Mouse (Mus musculus) hindbrain, embryonic 16.5 days (tissue): ENCODE measurements around the gene Trmt5. TPM values are rescaled to one million over a fixed set of nuclear protein-coding genes. Genes with fewer than 3 reads are reported as not detected.
A peak's percentile ranks its signal among the peaks of the same experiment; 100 is the strongest.

Experiments
- ATAC-seq: fragments of 200-750 bp; cut with Nextera tagmentation; 2 replicates; pipeline ENCODE4 v1.8.0; 2017; ENCODE audit warnings: moderate TSS enrichment, moderate library complexity
- H3K27ac ChIP-seq: fragments of 300-500 bp; sonication (generic); 2 replicates; pipeline ENCODE4 v1.5.1; 2014; ENCODE audit warnings: low read depth, mild to moderate bottlenecking, control low read depth, low read length, moderate library complexity
- H3K27me3 ChIP-seq: fragments of 300-500 bp; sonication (generic); replicated peaks from 2 replicates; pipeline ENCODE4 v1.6.1; 2014; ENCODE audit warnings: low read length; ENCODE audit not compliant: control insufficient read depth, insufficient read depth
- H3K36me3 ChIP-seq: fragments of 300-500 bp; sonication (generic); 2 replicates; pipeline ENCODE4 v1.6.1; 2014; ENCODE audit warnings: mild to moderate bottlenecking, low read length, moderate library complexity, mixed read lengths; ENCODE audit not compliant: control insufficient read depth, insufficient read depth
- H3K4me1 ChIP-seq: fragments of 300-500 bp; sonication (generic); 2 replicates; pipeline ENCODE4 v1.6.1; 2014; ENCODE audit warnings: low read depth, low read length; ENCODE audit not compliant: control insufficient read depth, insufficient read depth
- H3K4me2 ChIP-seq: fragments of 300-500 bp; sonication (generic); 2 replicates; pipeline ENCODE4 v1.6.1; 2014; ENCODE audit warnings: mild to moderate bottlenecking, low read length, control low read depth, moderate library complexity
- H3K4me3 ChIP-seq: fragments of 300-500 bp; sonication (generic); 2 replicates; pipeline ENCODE4 v1.5.1; 2014; ENCODE audit warnings: mild to moderate bottlenecking, low read length, control low read depth, moderate library complexity
- H3K9ac ChIP-seq: fragments of 300-500 bp; sonication (generic); 2 replicates; pipeline ENCODE4 v1.6.1; 2014; ENCODE audit warnings: low read depth, mild to moderate bottlenecking, control low read depth, low read length, moderate library complexity
- H3K9me3 ChIP-seq: fragments of 300-500 bp; sonication (generic); 2 replicates; pipeline ENCODE4 v1.6.1; 2014; ENCODE audit warnings: mild to moderate bottlenecking, low read length, moderate library complexity; ENCODE audit not compliant: control insufficient read depth
- WGBS: fragments of 180-500 bp; shearing (Covaris S2); extraction: QIAGEN DNeasy Blood & Tissue Kit; methylation state at CpG from one replicate; pipeline ENCODE4 v1.1.7; 2014; 5-methylcytosine and 5-hydroxymethylcytosine counted together
- polyA plus RNA-seq: library from polyadenylated mRNA; unstranded; fragments of >200 nt; fragmentation: Nextera tagmentation; extraction: Ambion mirVana; gene quantifications from 2 replicates; pipeline ENCODE4 v1.2.1, GENCODE M21; 2015

Gene Trmt5
- polyA plus RNA-seq, 1 experiment from 2014 or later, result 14.9 TPM

GRCm38 (mm10) chr12:73288626-73289025 lies 2.1 kb upstream of the Trmt5 start:
- peaks cover 3% of the 10 kb centered on the region; the same call in 1 of the 2 replicates for H3K36me3 ChIP-seq
- H3K9me3 ChIP-seq, result no peaks in the 10 kb centered on the region
- peaks cover 12% of the 10 kb centered on the region for H3K4me1 ChIP-seq
- 97% methylated on average over 3 of the region's 3 CpGs for WGBS
- no peaks in the 10 kb centered on the region for H3K27me3 ChIP-seq
- no peak overlapping the region for H3K4me2 ChIP-seq
- no peak overlapping the region for H3K9ac ChIP-seq
- no peak overlapping the region for H3K4me3 ChIP-seq
- no peak for ATAC-seq
- no peak overlapping the region for H3K27ac ChIP-seq

DNA sequence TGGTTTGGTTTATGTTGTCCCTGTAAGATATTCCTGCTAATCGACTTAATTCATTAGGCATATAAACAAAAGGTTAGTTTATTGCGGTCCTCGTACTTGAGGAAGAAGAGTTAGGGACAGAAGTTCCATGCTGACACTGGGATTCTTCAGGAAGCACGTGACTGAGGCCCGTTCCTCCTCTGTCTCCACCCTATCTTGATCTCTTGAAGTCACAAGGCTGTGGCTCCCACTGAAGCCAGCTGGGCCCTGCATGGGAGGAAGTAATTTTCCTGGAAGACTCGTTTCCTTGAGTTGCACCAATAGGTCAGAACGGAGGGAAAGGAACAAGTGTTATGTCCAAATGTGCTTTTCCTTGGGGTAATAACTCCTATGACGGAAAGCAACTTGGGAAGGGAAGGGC lies 1.1 kb upstream of the Trmt5 start:
- Histone ChIP-seq H3K4me2 (peak overlapping the region; percentile 66), H3K9ac (peak overlapping the region; percentile 90; the same call in 1 of the 2 replicates), H3K27me3 (no peaks in the 10 kb centered on the region), H3K9me3 (no peaks in the 10 kb centered on the region), H3K4me3 (peak overlapping the region; percentile 87), H3K27ac (no peak overlapping the region), H3K4me1 (peaks cover 13% of the 10 kb centered on the region), H3K36me3 (peaks cover 3% of the 10 kb centered on the region; the same call in 1 of the 2 replicates)
- WGBS, result 75% methylated on average over 8 of the region's 8 CpGs
- ATAC-seq, result no peak

DNA sequence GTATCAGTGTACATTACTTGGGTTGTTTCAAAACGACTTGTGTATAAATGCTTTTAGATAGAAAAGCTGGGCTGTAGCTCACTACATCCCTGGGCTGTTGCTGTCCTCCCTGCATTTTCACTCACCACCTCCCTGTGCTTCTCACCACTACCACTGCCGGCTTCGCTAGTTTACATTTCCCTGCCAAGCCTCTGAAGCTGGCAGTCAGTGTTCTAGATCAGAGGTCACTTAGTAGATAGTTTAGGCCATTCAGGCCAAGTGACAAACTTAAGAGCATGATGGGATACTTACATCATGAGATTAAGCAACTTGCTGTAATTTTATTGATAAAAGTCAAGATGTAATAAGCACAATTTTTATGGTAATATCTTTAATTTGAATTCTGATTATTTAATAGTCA lies 11.6 kb downstream of the Trmt5 start:
- Histone ChIP-seq H3K9ac (no peak overlapping the region), H3K27me3 (no peaks in the 10 kb centered on the region), H3K4me2 (no peak overlapping the region), H3K27ac (no peak overlapping the region), H3K4me1 (no peaks in the 10 kb centered on the region), H3K36me3 (peaks cover 25% of the 10 kb centered on the region), H3K4me3 (no peak overlapping the region), H3K9me3 (peaks cover 2% of the 10 kb centered on the region; the same call in 1 of the 2 replicates)
- 96% methylated on average over 3 of the region's 3 CpGs for WGBS
- no peak for ATAC-seq

GRCm38 (mm10) chr12:73269933-73270332 lies 16.6 kb downstream of the Trmt5 start:
- Histone ChIP-seq H3K27me3 (no peaks in the 10 kb centered on the region), H3K4me2 (no peak overlapping the region), H3K27ac (no peak overlapping the region), H3K9me3 (no peaks in the 10 kb centered on the region), H3K4me1 (no peaks in the 10 kb centered on the region), H3K36me3 (peaks cover 5% of the 10 kb centered on the region; the same call in 1 of the 2 replicates), H3K9ac (no peak overlapping the region), H3K4me3 (no peak overlapping the region)
- no peak for ATAC-seq
- WGBS, result 86% methylated on average over 4 of the region's 4 CpGs

DNA sequence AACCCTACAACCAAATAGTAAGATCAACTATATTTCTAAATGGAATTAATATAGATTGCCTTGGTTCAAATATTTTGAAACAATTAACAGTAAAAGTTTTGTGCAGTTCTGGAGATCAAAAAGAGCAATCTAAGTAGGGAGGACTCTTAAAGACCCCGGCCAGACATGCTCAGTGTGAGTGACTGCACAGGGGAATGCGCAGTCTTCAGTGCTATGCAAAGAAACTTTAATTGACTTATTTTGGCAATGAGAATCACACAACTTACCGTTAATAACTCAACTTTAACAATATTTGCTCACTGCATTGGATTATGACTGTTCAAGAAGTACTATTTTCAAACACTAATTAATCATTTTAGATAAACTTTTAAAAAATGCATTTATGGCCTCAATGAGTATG lies 17.0 kb downstream of the Trmt5 start:
- WGBS, result 93% methylated on average over 3 of the region's 3 CpGs
- Histone ChIP-seq H3K9me3 (no peaks in the 10 kb centered on the region), H3K27ac (no peak overlapping the region), H3K4me3 (no peak overlapping the region), H3K27me3 (no peaks in the 10 kb centered on the region), H3K4me1 (no peaks in the 10 kb centered on the region), H3K36me3 (peaks cover under 1% of the 10 kb centered on the region; the same call in 1 of the 2 replicates), H3K9ac (no peak overlapping the region), H3K4me2 (no peak overlapping the region)
- no peak for ATAC-seq

DNA sequence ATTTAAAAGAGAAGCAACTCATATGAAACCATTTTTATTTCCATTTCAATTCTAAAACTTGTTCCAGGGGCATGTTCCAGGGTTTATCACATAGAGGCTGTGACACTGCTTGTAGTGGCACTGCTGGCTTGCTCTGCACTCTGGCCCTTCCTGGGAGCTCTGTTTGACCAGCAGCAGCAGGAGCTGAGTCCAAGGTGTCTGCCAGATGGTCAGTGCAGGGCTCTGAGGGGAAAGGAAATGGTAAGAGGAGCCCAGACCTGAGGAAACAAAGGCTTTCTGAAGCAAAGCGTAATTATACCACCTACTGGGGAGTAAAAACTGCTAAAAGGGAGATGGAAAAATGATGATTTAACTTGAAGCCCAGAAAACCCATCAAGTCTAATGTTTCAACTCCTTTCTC lies 18.0 kb downstream of the Trmt5 start:
- no peak overlapping the region for H3K9ac ChIP-seq
- 81% methylated on average over 1 of the region's 1 CpGs for WGBS
- H3K9me3 ChIP-seq, result no peaks in the 10 kb centered on the region
- no peak for ATAC-seq
- no peaks in the 10 kb centered on the region for H3K4me1 ChIP-seq
- no peaks in the 10 kb centered on the region for H3K27me3 ChIP-seq
- H3K4me2 ChIP-seq, result no peak overlapping the region
- no peak overlapping the region for H3K4me3 ChIP-seq
- no peak overlapping the region for H3K27ac ChIP-seq
- no peaks in the 10 kb centered on the region for H3K36me3 ChIP-seq

GRCm38 (mm10) chr12:73266597-73266996 lies 19.9 kb downstream of the Trmt5 start:
- H3K4me3 ChIP-seq, result no peak overlapping the region
- H3K9ac ChIP-seq, result no peak overlapping the region
- WGBS, result 94% methylated on average over 1 of the region's 1 CpGs
- no peaks in the 10 kb centered on the region; the same call in 1 of the 2 replicates for H3K9me3 ChIP-seq
- H3K27me3 ChIP-seq, result no peaks in the 10 kb centered on the region
- no peaks in the 10 kb centered on the region for H3K4me1 ChIP-seq
- no peak overlapping the region for H3K4me2 ChIP-seq
- H3K36me3 ChIP-seq, result no peaks in the 10 kb centered on the region
- ATAC-seq, result no peak
- no peak overlapping the region for H3K27ac ChIP-seq

- no peak for ATAC-seq
- Histone ChIP-seq H3K4me3 (no peak overlapping the region), H3K27ac (no peak overlapping the region), H3K36me3 (no peaks in the 10 kb centered on the region), H3K9me3 (no peaks in the 10 kb centered on the region; the same call in 1 of the 2 replicates), H3K4me1 (no peaks in the 10 kb centered on the region), H3K27me3 (no peaks in the 10 kb centered on the region), H3K4me2 (no peak overlapping the region), H3K9ac (no peak overlapping the region)
- 65% methylated on average over 3 of the region's 3 CpGs for WGBS
These were observed 21.0 kb downstream of the Trmt5 start for GRCm38 (mm10) chr12:73265381-73265978.

DNA sequence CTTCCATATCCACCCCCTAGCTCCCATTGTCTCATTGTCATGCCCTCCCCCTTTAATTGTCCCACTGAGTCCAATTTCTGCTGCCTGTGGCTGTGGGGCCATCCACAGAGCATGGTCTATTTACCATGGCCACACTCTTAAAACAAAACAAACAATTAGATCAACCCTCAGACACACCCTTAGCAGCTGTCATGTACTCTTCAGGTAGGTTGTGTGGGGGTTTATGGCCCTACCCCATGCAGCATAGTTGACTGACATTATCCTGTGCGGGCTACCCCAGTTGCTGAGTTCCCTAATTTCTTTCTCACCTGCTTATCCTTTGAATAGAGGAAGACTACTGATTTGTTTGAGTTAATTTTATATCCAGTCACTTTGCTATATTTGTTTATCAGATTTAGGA lies 26.2 kb downstream of the Trmt5 start:
- no peaks in the 10 kb centered on the region for H3K27me3 ChIP-seq
- H3K9ac ChIP-seq, result no peak overlapping the region
- no peak overlapping the region for H3K27ac ChIP-seq
- no peaks in the 10 kb centered on the region for H3K36me3 ChIP-seq
- H3K4me2 ChIP-seq, result no peak overlapping the region
- no peak for ATAC-seq
- WGBS, result 96% methylated on average over 1 of the region's 1 CpGs
- H3K4me1 ChIP-seq, result no peaks in the 10 kb centered on the region
- H3K9me3 ChIP-seq, result no peaks in the 10 kb centered on the region; the same call in 1 of the 2 replicates
- H3K4me3 ChIP-seq, result no peak overlapping the region
